In the genomic region with DNA sequence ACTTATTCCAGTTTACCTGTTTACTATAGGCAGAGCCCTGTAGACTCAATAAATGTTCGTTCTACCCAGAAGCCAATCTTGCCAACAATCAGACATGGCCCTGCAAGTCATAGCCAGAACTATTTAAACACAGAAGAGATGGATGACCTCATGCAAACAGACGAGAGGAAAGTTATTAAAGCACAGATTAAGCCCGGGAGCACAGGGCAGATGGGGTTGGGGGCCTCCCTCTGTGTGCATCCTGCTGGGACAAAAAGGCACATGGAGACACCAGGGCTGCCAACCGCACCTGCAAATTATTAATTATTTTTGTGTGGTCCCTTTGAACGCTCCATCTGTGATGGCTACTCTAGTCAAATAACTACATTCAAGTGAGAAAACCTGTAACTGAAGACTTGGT, we compare ENCODE assay signal across 14 mouse cellular contexts. TPM values are rescaled to one million over a fixed set of nuclear protein-coding genes. Genes with fewer than 3 reads are reported as not detected.
DNase-seq lines count a peak whose midpoint lies in the region; ATAC-seq lines count a peak whose summit lies in the region.
"Had no signal": no experiment of that assay in that cellular context is flagged by ENCODE, and none has a peak within 500 bp of the region (broad histone marks: within the 10 kb centered on the region; RNA-seq: fewer than 3 reads in every experiment).

No protein-coding gene starts in this region.

- no peak for ATAC-seq in hindbrain, embryonic 15.5 days (ENCODE audit: low FRiP score, low read depth)
- no peak for ATAC-seq in hindbrain, embryonic 14.5 days (ENCODE audit: low FRiP score)
- ATAC-seq: midbrain, embryonic 13.5 days had no signal

- H3K9ac ChIP-seq in hindbrain, embryonic 15.5 days, result no peak overlapping the region
- H3K9ac ChIP-seq in hindbrain, embryonic 14.5 days, result no peak overlapping the region
- H3K9ac ChIP-seq: midbrain, embryonic 13.5 days; neural tube, embryonic 12.5 days had no signal

- no peak overlapping the region for H3K4me3 ChIP-seq in hindbrain, embryonic 15.5 days
- no peak overlapping the region for H3K4me3 ChIP-seq in hindbrain, embryonic 14.5 days (replicated peaks; ENCODE audit: low read length)
- H3K4me3 ChIP-seq: midbrain, embryonic 13.5 days; neural tube, embryonic 12.5 days had no signal

- 0 out of 2 replicates have a peak overlapping the region, but pooled peaks have one; percentile 55 for H3K27ac ChIP-seq in hindbrain, embryonic 15.5 days (replicated peaks)
- no peak overlapping the region for H3K27ac ChIP-seq in hindbrain, embryonic 14.5 days
- H3K27ac ChIP-seq: macrophage; midbrain, embryonic 13.5 days; neural tube, embryonic 12.5 days had no signal

- 41% methylated on average over 5 of the region's 5 CpGs for WGBS in hindbrain, embryonic 15.5 days
- 53% methylated on average over 5 of the region's 5 CpGs for WGBS in hindbrain, embryonic 14.5 days

- peak; percentile 60 for DNase-seq in cerebellum, adult 11-12 months
- DNase-seq in cerebellum, postnatal 4 days (ENCODE audit: low spot score in 2 of 2), result no peak
- DNase-seq in hindbrain, embryonic 14.5 days (ENCODE audit: low spot score), result no peak
- peak; percentile 27 for DNase-seq in 3T3-L1 (ENCODE audit: low read depth, low spot score)
- DNase-seq in cerebellum, adult 9-11 months, result peak; percentile 67
- DNase-seq in right cerebral cortex, adult 18-20 months, result no peak
- DNase-seq in right cerebral cortex, postnatal 36 days (ENCODE audit: low spot score in 2 of 2), result no peak
- DNase-seq: embryo, embryonic 11 days; heart, adult 18-20 months; kidney, adult 11 months had no signal

- H3K4me2 ChIP-seq in hindbrain, embryonic 15.5 days, result no peak overlapping the region
- no peak overlapping the region for H3K4me2 ChIP-seq in hindbrain, embryonic 14.5 days (replicated peaks)
- H3K4me2 ChIP-seq: midbrain, embryonic 13.5 days; neural tube, embryonic 12.5 days had no signal

- H3K9me3 ChIP-seq in hindbrain, embryonic 15.5 days, result no peaks in the 10 kb centered on the region
- H3K9me3 ChIP-seq in hindbrain, embryonic 14.5 days (ENCODE audit: control insufficient read depth, low read length), result no peaks in the 10 kb centered on the region
- H3K9me3 ChIP-seq: midbrain, embryonic 13.5 days; neural tube, embryonic 12.5 days had no signal

- no peaks in the 10 kb centered on the region for H3K27me3 ChIP-seq in hindbrain, embryonic 15.5 days
- no peaks in the 10 kb centered on the region for H3K27me3 ChIP-seq in hindbrain, embryonic 14.5 days (ENCODE audit: control insufficient read depth, insufficient read depth, low read length)
- H3K27me3 ChIP-seq: midbrain, embryonic 13.5 days; neural tube, embryonic 12.5 days had no signal

- no peaks in the 10 kb centered on the region for H3K36me3 ChIP-seq in hindbrain, embryonic 15.5 days
- no peaks in the 10 kb centered on the region for H3K36me3 ChIP-seq in hindbrain, embryonic 14.5 days (replicated peaks; ENCODE audit: control insufficient read depth, insufficient read depth)
- H3K36me3 ChIP-seq: midbrain, embryonic 13.5 days; neural tube, embryonic 12.5 days had no signal

- peaks cover 60% of the 10 kb centered on the region for H3K4me1 ChIP-seq in hindbrain, embryonic 15.5 days (replicated peaks)
- peaks cover 44% of the 10 kb centered on the region for H3K4me1 ChIP-seq in hindbrain, embryonic 14.5 days (replicated peaks; ENCODE audit: control insufficient read depth, insufficient read depth, low read length)

RNA-seq across cellular contexts. Expression of gene Tbxas1, which starts 29.3 kb away (rescaled TPM):
- 2.0 and 2.7 TPM in 2 replicates for polyA plus RNA-seq in hindbrain, embryonic 15.5 days (2015; fragmentation: Nextera tagmentation; extraction: Ambion mirVana)
- polyA plus RNA-seq in hindbrain, embryonic 14.5 days (2014; fragmentation: Nextera tagmentation; extraction: Ambion mirVana), result 1.6 and 2.2 TPM in 2 replicates

RNA-seq across cellular contexts. Expression of gene Hipk2, which starts 30.1 kb away (rescaled TPM):
- 34.6 and 37.0 TPM in 2 replicates for polyA plus RNA-seq in hindbrain, embryonic 15.5 days (2015; fragmentation: Nextera tagmentation; extraction: Ambion mirVana)
- 33.8 and 36.9 TPM in 2 replicates for polyA plus RNA-seq in hindbrain, embryonic 14.5 days (2014; fragmentation: Nextera tagmentation; extraction: Ambion mirVana)

Comparison
In these comparisons a context has a peak if more than half of its experiments do, and no peak if none do; other contexts are left out.
1. DNase-seq: peak in cerebellum, adult 11-12 months (single experiment), 3T3-L1 (single experiment) and cerebellum, adult 9-11 months (single experiment); none in cerebellum, postnatal 4 days (0 of 2), hindbrain, embryonic 14.5 days (single experiment), right cerebral cortex, adult 18-20 months (single experiment) and right cerebral cortex, postnatal 36 days (0 of 2).